ENCODE assay signal across 13 mouse cellular contexts in the genomic region with DNA sequence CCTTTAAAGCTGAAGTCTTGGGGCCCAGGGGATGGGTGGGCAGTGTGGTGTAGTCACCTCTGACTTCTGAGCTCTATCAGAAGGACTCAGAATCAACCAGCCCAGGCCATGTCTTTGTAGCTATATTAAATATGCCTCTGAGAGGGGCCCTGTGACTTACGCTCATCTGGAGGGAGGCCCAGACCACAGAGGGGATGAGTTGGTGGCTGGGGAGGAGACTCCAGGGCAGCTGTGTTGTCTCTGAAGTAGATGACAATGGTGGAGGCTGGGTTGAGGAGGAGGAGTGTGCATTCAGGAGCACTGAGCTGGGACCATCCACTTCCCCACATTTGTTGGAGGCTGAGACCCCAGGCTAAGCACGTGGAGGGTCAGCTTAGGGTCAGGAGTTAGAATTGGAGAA. TPM values are rescaled to one million over a fixed set of nuclear protein-coding genes. Genes with fewer than 3 reads are reported as not detected.
DNase-seq lines count a peak whose midpoint lies in the region; ATAC-seq lines count a peak whose summit lies in the region.
"Had no signal": no experiment of that assay in that cellular context is flagged by ENCODE, and none has a peak within 500 bp of the region (broad histone marks: within the 10 kb centered on the region; RNA-seq: fewer than 3 reads in every experiment).

No protein-coding gene starts in this region.

- peak; percentile 20; the same call in 1 of the 2 replicates for ATAC-seq in kidney, embryonic 16.5 days (ENCODE audit: low FRiP score, low TSS enrichment)
- ATAC-seq in midbrain, embryonic 11.5 days (ENCODE audit: low FRiP score): peak; percentile 3; the same call in 1 of the 2 replicates
- no peak; the same call in 1 of the 2 replicates for ATAC-seq in midbrain, embryonic 15.5 days (replicated peaks)

- H3K27ac ChIP-seq in kidney, embryonic 16.5 days (ENCODE audit: low read length): no peak overlapping the region
- H3K27ac ChIP-seq in midbrain, embryonic 11.5 days (ENCODE audit: low read depth, low read length): no peak overlapping the region
- H3K27ac ChIP-seq in midbrain, embryonic 15.5 days: no peak overlapping the region
- H3K27ac ChIP-seq: embryonic facial prominence, embryonic 13.5 days; forebrain, embryonic 12.5 days; heart, adult 2 months; hindbrain, embryonic 10.5 days had no signal

- H3K36me3 ChIP-seq in kidney, embryonic 16.5 days (ENCODE audit: insufficient read depth, low read length): no peaks in the 10 kb centered on the region; the same call in 1 of the 2 replicates
- H3K36me3 ChIP-seq in midbrain, embryonic 11.5 days (ENCODE audit: control insufficient read depth, insufficient read depth, low read length): 0 out of 2 replicates have a peak, but pooled peaks cover under 1% of the 10 kb centered on the region
- H3K36me3 ChIP-seq in midbrain, embryonic 15.5 days (replicated peaks): peaks cover 17% of the 10 kb centered on the region
- H3K36me3 ChIP-seq: heart, embryonic 12.5 days had no signal

- peaks cover 30% of the 10 kb centered on the region for H3K4me1 ChIP-seq in kidney, embryonic 16.5 days (ENCODE audit: insufficient read depth, low read length)
- peaks cover 11% of the 10 kb centered on the region for H3K4me1 ChIP-seq in midbrain, embryonic 11.5 days (ENCODE audit: control insufficient read depth, insufficient read depth, low read length)
- peaks cover 25% of the 10 kb centered on the region for H3K4me1 ChIP-seq in midbrain, embryonic 15.5 days

- WGBS in kidney, embryonic 16.5 days: 45% methylated on average over 2 of the region's 2 CpGs
- WGBS in midbrain, embryonic 11.5 days: 32% methylated on average over 2 of the region's 2 CpGs
- 48% methylated on average over 2 of the region's 2 CpGs for WGBS in midbrain, embryonic 15.5 days

- H3K4me2 ChIP-seq in kidney, embryonic 16.5 days (replicated peaks; ENCODE audit: low read depth, low read length): no peak overlapping the region
- H3K4me2 ChIP-seq in midbrain, embryonic 11.5 days: no peak overlapping the region
- H3K4me2 ChIP-seq in midbrain, embryonic 15.5 days: no peak overlapping the region

- DNase-seq in cerebellum, adult 9-10 months: peak; percentile 31
- DNase-seq in cerebellum, adult 18-20 months: no peak
- no peak for DNase-seq in kidney, adult 11 months
- DNase-seq in midbrain, embryonic 11.5 days (ENCODE audit: low spot score, missing footprints): no peak
- no peak for DNase-seq in spleen, adult 18-20 months

- H3K27me3 ChIP-seq in kidney, embryonic 16.5 days (ENCODE audit: insufficient read depth, low read length): peaks cover 85% of the 10 kb centered on the region
- H3K27me3 ChIP-seq in midbrain, embryonic 11.5 days (ENCODE audit: control insufficient read depth, insufficient read depth, low read length): peaks cover 67% of the 10 kb centered on the region
- peaks cover 60% of the 10 kb centered on the region for H3K27me3 ChIP-seq in midbrain, embryonic 15.5 days (replicated peaks)

- H3K9me3 ChIP-seq in kidney, embryonic 16.5 days (ENCODE audit: low read length): no peaks in the 10 kb centered on the region
- H3K9me3 ChIP-seq in midbrain, embryonic 11.5 days (ENCODE audit: control insufficient read depth, low read length): no peaks in the 10 kb centered on the region
- H3K9me3 ChIP-seq in midbrain, embryonic 15.5 days: no peaks in the 10 kb centered on the region
- H3K9me3 ChIP-seq: embryonic facial prominence, embryonic 13.5 days; forebrain, embryonic 12.5 days; heart, embryonic 12.5 days; hindbrain, embryonic 10.5 days had no signal

- no peak overlapping the region for H3K4me3 ChIP-seq in kidney, embryonic 16.5 days (ENCODE audit: low read length)
- H3K4me3 ChIP-seq in midbrain, embryonic 11.5 days (ENCODE audit: low read depth, low read length): no peak overlapping the region
- no peak overlapping the region for H3K4me3 ChIP-seq in midbrain, embryonic 15.5 days
- H3K4me3 ChIP-seq: heart, adult 2 months had no signal

- no peak overlapping the region for H3K9ac ChIP-seq in kidney, embryonic 16.5 days (replicated peaks; ENCODE audit: low read length)
- no peak overlapping the region for H3K9ac ChIP-seq in midbrain, embryonic 11.5 days (ENCODE audit: low read length)
- H3K9ac ChIP-seq in midbrain, embryonic 15.5 days: no peak overlapping the region
- H3K9ac ChIP-seq: forebrain, embryonic 12.5 days; heart, embryonic 12.5 days had no signal

RNA-seq across cellular contexts. Expression of a gene that starts 3.9 kb away (rescaled TPM):
- polyA plus RNA-seq in kidney, embryonic 16.5 days (2015; fragmentation: Nextera tagmentation; extraction: Ambion mirVana): 0.96 and 1.3 TPM in 2 replicates
- polyA plus RNA-seq in midbrain, embryonic 11.5 days (2014; fragmentation: Nextera tagmentation; extraction: Ambion mirVana): 6.4 and 6.5 TPM in 2 replicates
- 13.1 and 13.7 TPM in 2 replicates for polyA plus RNA-seq in midbrain, embryonic 15.5 days (2015; fragmentation: Nextera tagmentation; extraction: Ambion mirVana)
- polyA plus RNA-seq: inflammation-experienced regulatory T-cells, adult 6 months had no signal

RNA-seq across cellular contexts. Expression of a gene that starts 7.9 kb away (rescaled TPM):
- 2.1 and 2.6 TPM in 2 replicates for polyA plus RNA-seq in kidney, embryonic 16.5 days (2015; fragmentation: Nextera tagmentation; extraction: Ambion mirVana)
- polyA plus RNA-seq in midbrain, embryonic 11.5 days (2014; fragmentation: Nextera tagmentation; extraction: Ambion mirVana): 1.7 and 3.3 TPM in 2 replicates
- polyA plus RNA-seq in midbrain, embryonic 15.5 days (2015; fragmentation: Nextera tagmentation; extraction: Ambion mirVana): 22.8 and 23.3 TPM in 2 replicates
- polyA plus RNA-seq: inflammation-experienced regulatory T-cells, adult 6 months had no signal

RNA-seq across cellular contexts. Expression of a gene that starts 11.5 kb away (rescaled TPM):
- 17.9 and 21.4 TPM in 2 replicates for polyA plus RNA-seq in kidney, embryonic 16.5 days (2015; fragmentation: Nextera tagmentation; extraction: Ambion mirVana)
- 40.7 and 52.0 TPM in 2 replicates for polyA plus RNA-seq in midbrain, embryonic 11.5 days (2014; fragmentation: Nextera tagmentation; extraction: Ambion mirVana)
- polyA plus RNA-seq in midbrain, embryonic 15.5 days (2015; fragmentation: Nextera tagmentation; extraction: Ambion mirVana): 223 and 229 TPM in 2 replicates

RNA-seq across cellular contexts. Expression of a gene that starts 27.8 kb away (rescaled TPM):
- polyA plus RNA-seq in kidney, embryonic 16.5 days (2015; fragmentation: Nextera tagmentation; extraction: Ambion mirVana): 0.26 and 0.32 TPM in 2 replicates
- polyA plus RNA-seq in midbrain, embryonic 11.5 days (2014; fragmentation: Nextera tagmentation; extraction: Ambion mirVana): 0.63 and 0.87 TPM in 2 replicates
- polyA plus RNA-seq in midbrain, embryonic 15.5 days (2015; fragmentation: Nextera tagmentation; extraction: Ambion mirVana): 0.80 and 0.98 TPM in 2 replicates
- polyA plus RNA-seq: inflammation-experienced regulatory T-cells, adult 6 months had no signal
